Mouse (Mus musculus): ENCODE measurements around the gene Ccer2. TPM values are rescaled to one million over a fixed set of nuclear protein-coding genes. Genes with fewer than 3 reads are reported as not detected.

The Ccer2 gene
- polyA plus RNA-seq (2014; fragmentation: Illumina TruSeq; extraction: RNeasy Lipid Tissue Mini Kit (QIAGEN cat#74804); ENCODE audit: low read depth, low replicate concordance) = not detected

GRCm38 (mm10) chr7:28756079-28756478 lies at the start of gene Ccer2:
Ccer2 (plus strand) TSS chr7:28756174.

GRCm38 (mm10) chr7:28716590-28717281 lies 39.2 kb upstream of the Ccer2 start, which contains the start of gene Fbxo17:
Fbxo17 (plus strand) TSS chr7:28716804.

GRCm38 (mm10) chr7:28741709-28742438 lies 14.1 kb upstream of the Ccer2 start, which contains the start of the genes Mrps12 and Sars2:
Mrps12 (minus strand) TSS chr7:28741820.
Sars2 (plus strand) TSS chr7:28741992.

GRCm38 (mm10) chr7:28766173-28766879 lies 10.4 kb downstream of the Ccer2 start, which contains the start of gene Sirt2:
Sirt2 (plus strand) TSS chr7:28766735.

GRCm38 (mm10) chr7:28767462-28767965 lies 11.5 kb downstream of the Ccer2 start, which contains the start of gene Nfkbib:
Nfkbib (minus strand) TSS chr7:28767512.

GRCm38 (mm10) chr7:28788307-28789195 lies 32.6 kb downstream of the Ccer2 start, which contains the start of gene Rinl:
Rinl (plus strand) TSS chr7:28788969.

GRCm38 (mm10) chr7:28808221-28808941 lies 52.4 kb downstream of the Ccer2 start, which contains the start of gene Hnrnpl:
Hnrnpl (plus strand) TSS chr7:28808541.

Other genes with a start within 250 kb of the Ccer2 start
- not detected for gene Ifnl2, start 245.7 kb upstream of the Ccer2 start, polyA plus RNA-seq (2014; fragmentation: Illumina TruSeq; extraction: RNeasy Lipid Tissue Mini Kit (QIAGEN cat#74804); ENCODE audit: low read depth, low replicate concordance)
- gene Ifnl3, start 233.3 kb upstream of the Ccer2 start, polyA plus RNA-seq (2014; fragmentation: Illumina TruSeq; extraction: RNeasy Lipid Tissue Mini Kit (QIAGEN cat#74804); ENCODE audit: low read depth, low replicate concordance) = not detected
- gene Sycn, start 215.3 kb upstream of the Ccer2 start, polyA plus RNA-seq (2014; fragmentation: Illumina TruSeq; extraction: RNeasy Lipid Tissue Mini Kit (QIAGEN cat#74804); ENCODE audit: low read depth, low replicate concordance) = not detected
- not detected for gene Nccrp1, start 208.9 kb upstream of the Ccer2 start, polyA plus RNA-seq (2014; fragmentation: Illumina TruSeq; extraction: RNeasy Lipid Tissue Mini Kit (QIAGEN cat#74804); ENCODE audit: low read depth, low replicate concordance)
- gene Samd4b, start 158.0 kb upstream of the Ccer2 start, polyA plus RNA-seq (2014; fragmentation: Illumina TruSeq; extraction: RNeasy Lipid Tissue Mini Kit (QIAGEN cat#74804); ENCODE audit: low read depth, low replicate concordance) = 18.7 TPM
- gene Pak4, start 158.0 kb upstream of the Ccer2 start, polyA plus RNA-seq (2014; fragmentation: Illumina TruSeq; extraction: RNeasy Lipid Tissue Mini Kit (QIAGEN cat#74804); ENCODE audit: low read depth, low replicate concordance) = 1.6 TPM
- gene Acp7, start 124.8 kb upstream of the Ccer2 start, polyA plus RNA-seq (2014; fragmentation: Illumina TruSeq; extraction: RNeasy Lipid Tissue Mini Kit (QIAGEN cat#74804); ENCODE audit: low read depth, low replicate concordance) = 0.17 TPM
- gene Fbxo27, start 63.3 kb upstream of the Ccer2 start, polyA plus RNA-seq (2014; fragmentation: Illumina TruSeq; extraction: RNeasy Lipid Tissue Mini Kit (QIAGEN cat#74804); ENCODE audit: low read depth, low replicate concordance) = 2.9 TPM
- gene Fbxo17, start 39.4 kb upstream of the Ccer2 start, polyA plus RNA-seq (2014; fragmentation: Illumina TruSeq; extraction: RNeasy Lipid Tissue Mini Kit (QIAGEN cat#74804); ENCODE audit: low read depth, low replicate concordance) = 3.1 TPM
- gene Mrps12, start 14.4 kb upstream of the Ccer2 start, polyA plus RNA-seq (2014; fragmentation: Illumina TruSeq; extraction: RNeasy Lipid Tissue Mini Kit (QIAGEN cat#74804); ENCODE audit: low read depth, low replicate concordance) = 15.1 TPM
- gene Sars2, start 14.2 kb upstream of the Ccer2 start, polyA plus RNA-seq (2014; fragmentation: Illumina TruSeq; extraction: RNeasy Lipid Tissue Mini Kit (QIAGEN cat#74804); ENCODE audit: low read depth, low replicate concordance) = 0.18 TPM
- 29.9 TPM for gene Sirt2, start 10.6 kb downstream of the Ccer2 start, polyA plus RNA-seq (2014; fragmentation: Illumina TruSeq; extraction: RNeasy Lipid Tissue Mini Kit (QIAGEN cat#74804); ENCODE audit: low read depth, low replicate concordance)
- gene Nfkbib, start 11.3 kb downstream of the Ccer2 start, polyA plus RNA-seq (2014; fragmentation: Illumina TruSeq; extraction: RNeasy Lipid Tissue Mini Kit (QIAGEN cat#74804); ENCODE audit: low read depth, low replicate concordance) = 2.9 TPM
- gene Rinl, start 32.8 kb downstream of the Ccer2 start, polyA plus RNA-seq (2014; fragmentation: Illumina TruSeq; extraction: RNeasy Lipid Tissue Mini Kit (QIAGEN cat#74804); ENCODE audit: low read depth, low replicate concordance) = 0.66 TPM
- 205 TPM for gene Hnrnpl, start 52.4 kb downstream of the Ccer2 start, polyA plus RNA-seq (2014; fragmentation: Illumina TruSeq; extraction: RNeasy Lipid Tissue Mini Kit (QIAGEN cat#74804); ENCODE audit: low read depth, low replicate concordance)
- gene Ech1, start 69.0 kb downstream of the Ccer2 start, polyA plus RNA-seq (2014; fragmentation: Illumina TruSeq; extraction: RNeasy Lipid Tissue Mini Kit (QIAGEN cat#74804); ENCODE audit: low read depth, low replicate concordance) = 14.1 TPM
- 2.7 TPM for gene Lgals4, start 77.7 kb downstream of the Ccer2 start, polyA plus RNA-seq (2014; fragmentation: Illumina TruSeq; extraction: RNeasy Lipid Tissue Mini Kit (QIAGEN cat#74804); ENCODE audit: low read depth, low replicate concordance)
- gene Lgals7, start 107.7 kb downstream of the Ccer2 start, polyA plus RNA-seq (2014; fragmentation: Illumina TruSeq; extraction: RNeasy Lipid Tissue Mini Kit (QIAGEN cat#74804); ENCODE audit: low read depth, low replicate concordance) = not detected
- gene Capn12, start 125.2 kb downstream of the Ccer2 start, polyA plus RNA-seq (2014; fragmentation: Illumina TruSeq; extraction: RNeasy Lipid Tissue Mini Kit (QIAGEN cat#74804); ENCODE audit: low read depth, low replicate concordance) = not detected
- gene Actn4, start 206.2 kb downstream of the Ccer2 start, polyA plus RNA-seq (2014; fragmentation: Illumina TruSeq; extraction: RNeasy Lipid Tissue Mini Kit (QIAGEN cat#74804); ENCODE audit: low read depth, low replicate concordance) = 5.4 TPM
- 19.4 TPM for gene Eif3k, start 225.7 kb downstream of the Ccer2 start, polyA plus RNA-seq (2014; fragmentation: Illumina TruSeq; extraction: RNeasy Lipid Tissue Mini Kit (QIAGEN cat#74804); ENCODE audit: low read depth, low replicate concordance)
- 0.78 TPM for gene Map4k1, start 225.9 kb downstream of the Ccer2 start, polyA plus RNA-seq (2014; fragmentation: Illumina TruSeq; extraction: RNeasy Lipid Tissue Mini Kit (QIAGEN cat#74804); ENCODE audit: low read depth, low replicate concordance)